Mouse (Mus musculus) neural tube, embryonic 11.5 days (tissue): ENCODE data around the gene Spag6. TPM values are rescaled to one million over a fixed set of nuclear protein-coding genes. Genes with fewer than 3 reads are reported as not detected.

Experiments
- ATAC-seq: fragments of 200-750 bp; cut with Nextera tagmentation; 2 replicates; pipeline ENCODE4 v1.8.0; 2017; ENCODE audit warnings: moderate number of reproducible peaks, mild to moderate bottlenecking, moderate TSS enrichment, moderate library complexity; ENCODE audit not compliant: insufficient read depth, low FRiP score, low TSS enrichment
- DNase-seq: peaks from one replicate; pipeline ENCODE4 v3.0.0-alpha.2; 2015; ENCODE audit warnings: low spot score
- H3K27ac ChIP-seq: fragments of 300-500 bp; sonication (generic); 2 replicates; pipeline ENCODE4 v1.5.1; 2014; ENCODE audit warnings: low read depth, mild to moderate bottlenecking, low read length
- H3K27me3 ChIP-seq: fragments of 300-500 bp; sonication (generic); 2 replicates; pipeline ENCODE4 v1.6.1; 2014; ENCODE audit warnings: mild to moderate bottlenecking, low read length, mixed read lengths; ENCODE audit not compliant: control insufficient read depth, insufficient read depth
- H3K36me3 ChIP-seq: fragments of 300-500 bp; sonication (generic); 2 replicates; pipeline ENCODE4 v1.6.1; 2014; ENCODE audit warnings: mild to moderate bottlenecking, low read length, moderate library complexity, mixed read lengths; ENCODE audit not compliant: control insufficient read depth, insufficient read depth
- H3K4me1 ChIP-seq: fragments of 300-500 bp; sonication (generic); 2 replicates; pipeline ENCODE4 v1.6.1; 2014; ENCODE audit warnings: low read length, mixed read lengths; ENCODE audit not compliant: control insufficient read depth, insufficient read depth
- H3K4me2 ChIP-seq: fragments of 300-500 bp; sonication (generic); 2 replicates; pipeline ENCODE4 v1.6.1; 2014; ENCODE audit warnings: low read depth, mild to moderate bottlenecking, moderate library complexity
- H3K4me3 ChIP-seq: fragments of 300-500 bp; sonication (generic); 2 replicates; pipeline ENCODE4 v1.5.1; 2014; ENCODE audit warnings: low read depth, low read length
- H3K9ac ChIP-seq: fragments of 300-500 bp; sonication (generic); 2 replicates; pipeline ENCODE4 v1.6.1; 2014; ENCODE audit warnings: mild to moderate bottlenecking, low read length
- H3K9me3 ChIP-seq: fragments of 300-500 bp; sonication (generic); 2 replicates; pipeline ENCODE4 v1.6.1; 2016; ENCODE audit warnings: low read length; ENCODE audit not compliant: control insufficient read depth
- WGBS: fragments of 180-500 bp; shearing (Covaris S2); extraction: QIAGEN DNeasy Blood & Tissue Kit; methylation state at CpG from one replicate; pipeline ENCODE4 v1.1.7; 2014; 5-methylcytosine and 5-hydroxymethylcytosine counted together
- polyA plus RNA-seq: library from polyadenylated mRNA; unstranded; fragments of >200 nt; fragmentation: Nextera tagmentation; extraction: Ambion mirVana; gene quantifications from 2 replicates; pipeline ENCODE4 v1.2.1, GENCODE M21; 2014

Gene Spag6
- polyA plus RNA-seq, 1 experiment from 2014 or later: 0.21 TPM

DNA sequence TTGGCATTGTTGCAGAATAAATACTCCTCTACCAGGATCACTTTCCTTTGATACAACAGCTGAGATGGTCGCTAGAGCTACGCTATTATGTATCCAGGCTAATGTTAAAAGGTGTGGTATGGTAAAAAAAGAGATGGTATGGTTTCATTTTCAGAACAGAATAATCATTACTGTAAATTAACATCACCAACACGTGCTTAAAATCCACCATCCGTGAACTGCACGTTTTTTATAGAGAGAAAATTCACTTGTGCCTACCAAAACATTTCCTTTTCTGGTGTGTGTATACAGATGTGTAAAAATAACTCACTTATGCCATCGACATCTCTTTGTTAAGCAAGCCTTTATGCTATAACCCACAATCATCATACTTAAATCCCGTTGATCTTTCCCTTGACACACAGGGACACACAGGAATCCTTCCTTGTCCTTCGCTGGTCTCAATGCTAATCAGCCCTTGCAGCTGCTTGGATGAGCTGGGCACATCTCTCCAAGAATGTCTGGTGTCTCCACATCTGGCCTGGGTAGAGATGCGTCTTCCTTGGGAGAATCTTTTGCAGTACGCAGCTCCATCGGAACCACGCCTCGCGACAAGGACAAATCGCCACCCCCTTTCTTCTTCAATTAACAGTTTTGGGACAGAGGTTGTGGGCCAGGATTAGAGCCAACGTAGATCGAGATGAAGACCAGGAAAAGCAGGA is 105.6 kb downstream of the Spag6 start:
- peak; percentile 9; the same call in 1 of the 2 replicates for ATAC-seq
- peaks cover 30% of the 10 kb centered on the region for H3K27me3 ChIP-seq
- no peak for DNase-seq

More for the DNA sequence above, 105.6 kb downstream of the Spag6 start:
- Histone ChIP-seq H3K4me3 (peak overlapping the region; percentile 39), H3K4me1 (peaks cover 23% of the 10 kb centered on the region), H3K4me2 (peak overlapping the region; percentile 77), H3K9ac (peak overlapping the region; percentile 47), H3K36me3 (no peaks in the 10 kb centered on the region), H3K9me3 (no peaks in the 10 kb centered on the region), H3K27ac (peak overlapping the region; percentile 60; the same call in 1 of the 2 replicates)
- 13% methylated on average over 17 of the region's 17 CpGs for WGBS

Other genes starting within 250 kb of the Spag6 start
- gene Commd3, start 21.6 kb upstream of the Spag6 start, polyA plus RNA-seq: 145 and 171 TPM in 2 replicates
- 37.5 and 43.8 TPM in 2 replicates for gene Bmi1, start 17.0 kb upstream of the Spag6 start, polyA plus RNA-seq